Mouse (Mus musculus) heart, adult 9 months (tissue): ENCODE measurements around the gene Elob.
A peak's percentile ranks its signal among the peaks of the same experiment; 100 is the strongest.

ENCODE experiments used
- DNase-seq, 2 experiments: peaks; one replicate each; pipeline ENCODE4 v3.0.0; 2022; ENCODE audit warnings: low spot score in 2 of 2

The Elob gene

GRCm38 (mm10) chr17:23829064-23829619 is at the start of gene Elob:
Elob (minus strand) TSS chr17:23829136.
- peak; percentile 83 to 85 for DNase-seq

DNA sequence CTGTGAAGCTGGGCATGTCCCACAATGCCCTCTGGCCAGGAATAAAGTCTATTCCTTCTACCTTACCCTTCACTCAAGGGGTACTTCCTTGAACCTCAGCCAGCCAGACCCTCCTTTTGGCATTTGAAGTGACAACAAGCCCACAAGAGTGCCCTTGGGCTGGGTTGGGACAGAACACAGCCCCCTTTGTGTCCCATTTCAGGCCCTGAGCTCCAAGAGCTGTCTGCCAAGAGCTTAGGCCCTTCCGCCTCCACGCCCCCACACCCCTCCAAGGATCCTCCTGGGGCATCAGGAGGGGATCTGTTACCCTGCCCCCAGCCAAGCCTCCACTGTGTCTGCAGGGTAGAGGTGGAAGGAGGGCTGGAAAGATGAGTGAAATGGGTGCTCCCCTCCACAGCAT is 48.2 kb upstream of the Elob start:
- DNase-seq, result no peak

DNA sequence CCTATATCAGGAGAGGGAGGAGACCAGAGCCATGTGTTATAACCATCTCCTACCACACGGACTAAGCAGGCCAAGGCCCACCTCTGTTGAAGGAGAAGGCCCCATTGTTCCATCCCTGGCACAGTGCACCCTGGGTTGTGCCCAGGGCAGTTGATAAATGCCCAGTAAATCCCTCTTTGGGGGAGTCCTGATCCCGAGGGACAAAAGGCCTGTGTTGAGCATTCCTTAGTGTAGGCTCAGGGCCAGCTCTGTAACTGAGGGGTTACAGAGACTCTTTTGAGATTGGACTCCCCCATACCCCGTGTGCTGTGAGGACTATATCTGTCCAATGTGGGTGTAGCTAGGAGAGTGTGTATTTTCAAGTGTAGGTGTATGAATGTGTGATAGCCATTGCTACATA is 47.8 kb upstream of the Elob start:
- no peak for DNase-seq

- peak; percentile 24 to 27 for DNase-seq
Measured at GRCm38 (mm10) chr17:23873884-23874856, 45.2 kb upstream of the Elob start.

DNA sequence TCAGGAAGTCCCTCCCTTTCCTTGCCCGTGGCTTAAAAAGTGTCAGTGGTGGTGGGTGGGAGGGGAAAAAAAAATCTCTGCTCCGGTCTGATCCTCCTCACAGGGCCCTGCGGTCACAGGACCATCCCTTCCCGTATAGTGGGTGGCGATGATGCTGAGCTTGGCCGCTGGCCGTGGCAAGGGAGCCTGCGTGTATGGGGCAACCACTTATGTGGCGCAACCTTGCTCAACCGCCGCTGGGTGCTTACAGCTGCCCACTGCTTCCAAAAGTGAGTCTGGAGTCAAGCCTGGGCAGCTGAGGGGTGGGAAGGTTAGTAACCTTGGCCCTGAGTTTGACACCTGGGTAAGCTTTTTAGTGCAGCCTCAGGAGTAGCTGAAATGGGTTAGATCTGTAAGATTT is 39.6 kb upstream of the Elob start:
- no peak for DNase-seq

DNA sequence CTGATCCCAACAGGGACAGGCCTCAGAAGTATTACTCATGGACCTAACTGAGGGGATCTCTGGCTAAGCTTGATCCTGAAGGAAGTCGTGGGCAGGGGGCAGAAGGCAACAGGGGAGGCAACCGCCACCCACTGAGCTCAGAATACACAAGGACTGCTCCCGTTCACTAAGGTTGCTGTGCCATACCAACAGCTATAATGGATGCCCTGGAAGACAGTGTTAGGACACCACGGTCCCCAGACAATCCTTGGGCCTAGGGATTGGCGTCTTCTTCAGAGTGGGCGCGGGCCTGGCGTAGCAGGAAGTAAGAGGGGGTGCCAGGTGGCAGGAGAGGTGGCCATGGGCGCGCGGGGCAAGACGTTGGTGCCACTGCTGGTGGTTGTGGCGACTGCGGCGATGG is 38.8 kb upstream of the Elob start, which contains the start of gene Prss21:
Prss21 (plus strand) TSS at position 301 of the 400 bp plus-strand sequence.
- DNase-seq, result no peak

DNA sequence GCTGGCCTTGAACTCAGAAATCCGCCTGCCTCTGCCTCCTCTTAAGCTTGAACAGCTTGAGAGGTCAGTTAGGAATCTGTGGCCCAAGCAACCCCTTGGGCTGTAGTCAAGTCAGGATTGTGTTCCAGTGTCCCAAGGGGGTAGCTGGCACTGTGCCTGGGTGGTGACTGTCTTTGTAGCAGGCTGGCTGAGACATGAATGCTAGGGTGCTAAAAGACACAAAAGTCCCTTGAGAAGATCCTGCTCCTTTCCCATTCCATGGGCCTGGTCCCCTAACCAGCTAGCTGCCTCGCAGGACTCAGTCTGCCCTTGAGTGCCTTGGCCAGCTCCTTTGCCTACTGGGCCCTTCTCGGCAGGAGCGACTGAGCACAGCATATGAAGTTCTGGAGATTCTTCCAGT is 34.0 kb upstream of the Elob start:
- DNase-seq, result no peak

GRCm38 (mm10) chr17:23857913-23858312 is 29.0 kb upstream of the Elob start:
- DNase-seq, result no peak

DNA sequence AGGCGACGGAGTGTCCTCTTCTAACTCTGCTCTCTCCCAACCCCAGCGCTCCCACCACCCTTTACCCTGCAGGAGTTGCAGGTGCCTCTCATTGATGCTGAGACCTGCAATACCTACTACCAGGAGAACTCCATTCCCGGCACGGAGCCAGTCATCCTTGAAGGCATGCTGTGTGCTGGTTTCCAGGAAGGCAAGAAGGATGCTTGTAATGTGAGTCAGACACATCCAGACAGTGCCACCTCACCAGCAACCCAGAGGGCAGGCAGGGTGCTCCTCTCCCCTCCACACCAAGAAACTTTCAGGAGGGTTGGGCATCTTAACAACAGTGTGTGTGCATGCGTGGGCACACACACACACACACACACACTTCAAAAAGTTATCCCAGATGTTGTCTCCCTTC is 28.3 kb upstream of the Elob start:
- no peak for DNase-seq

DNA sequence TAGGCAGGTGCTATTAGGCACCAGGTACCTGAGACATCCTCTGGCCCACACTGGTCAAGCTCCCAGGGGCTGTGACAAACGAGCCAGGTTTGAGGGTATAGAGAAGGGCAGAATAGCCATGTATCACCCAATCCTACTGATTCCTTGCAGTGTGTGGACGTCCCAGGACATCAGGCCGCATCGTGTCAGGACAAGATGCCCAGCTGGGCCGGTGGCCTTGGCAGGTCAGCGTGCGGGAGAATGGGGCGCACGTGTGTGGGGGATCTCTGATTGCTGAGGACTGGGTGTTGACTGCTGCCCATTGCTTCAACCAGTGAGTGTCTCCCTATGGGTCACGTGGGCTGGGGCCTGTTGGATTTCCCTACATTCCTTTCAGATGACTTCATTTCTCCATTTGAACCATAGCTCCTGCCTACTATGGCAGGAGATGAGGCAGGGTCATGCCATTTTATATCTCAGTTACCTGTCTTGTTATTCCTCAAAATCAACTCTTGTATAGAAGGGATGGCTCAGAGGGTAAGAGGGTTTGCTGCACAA is 25.4 kb upstream of the Elob start:
- DNase-seq, result no peak

DNA sequence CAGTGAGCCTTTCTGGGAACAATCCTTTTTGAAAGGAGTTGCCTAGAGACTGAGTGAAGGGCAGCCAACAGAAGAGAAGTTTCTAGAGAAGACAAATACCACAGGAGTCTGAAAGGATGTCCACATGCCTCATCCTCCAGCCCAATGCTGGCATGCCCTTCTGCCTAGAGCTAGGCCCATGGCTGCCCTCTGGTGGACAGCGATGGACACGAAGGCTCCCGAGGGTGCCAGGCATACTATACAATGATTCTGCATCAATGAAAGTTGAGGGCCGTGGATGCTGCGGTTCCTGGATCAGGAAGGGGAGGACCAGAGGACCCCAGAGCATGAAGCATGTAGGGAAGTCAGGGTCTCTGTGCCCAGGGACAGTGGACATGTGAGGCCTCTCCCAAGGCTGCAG is 24.4 kb upstream of the Elob start:
- no peak for DNase-seq

- peak in 1 of 2 experiments; percentile 22 for DNase-seq
Measured at GRCm38 (mm10) chr17:23850853-23851749, 22.2 kb upstream of the Elob start.

DNA sequence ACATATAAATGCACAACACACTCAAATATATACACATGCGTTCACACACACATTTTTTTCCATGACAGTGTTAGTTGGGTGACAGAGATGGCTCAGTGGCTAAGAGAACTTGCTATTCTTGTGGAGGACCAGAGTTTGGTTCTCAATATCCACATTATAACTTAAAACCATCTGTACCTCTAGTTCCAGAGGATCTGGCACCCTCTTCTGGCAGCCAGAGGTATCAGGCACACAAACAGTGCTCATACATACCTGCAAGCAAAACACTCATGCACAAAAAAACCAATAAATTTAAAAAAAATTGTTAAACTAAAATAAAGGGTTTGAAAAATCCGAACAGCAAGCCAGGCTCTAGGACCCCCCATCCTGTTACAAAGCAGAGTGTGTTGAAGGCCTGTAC is 21.1 kb upstream of the Elob start:
- DNase-seq, result no peak

- peak in 1 of 2 experiments; percentile 19 for DNase-seq
Measured at GRCm38 (mm10) chr17:23843812-23844273, 14.9 kb upstream of the Elob start, which contains the start of the genes Prss32 and Prss41. Prss32 (plus strand) TSS chr17:23843855. Prss41 (minus strand) TSS chr17:23844172.

- no peak for DNase-seq
Measured at GRCm38 (mm10) chr17:23843141-23843811, 14.3 kb upstream of the Elob start.

DNA sequence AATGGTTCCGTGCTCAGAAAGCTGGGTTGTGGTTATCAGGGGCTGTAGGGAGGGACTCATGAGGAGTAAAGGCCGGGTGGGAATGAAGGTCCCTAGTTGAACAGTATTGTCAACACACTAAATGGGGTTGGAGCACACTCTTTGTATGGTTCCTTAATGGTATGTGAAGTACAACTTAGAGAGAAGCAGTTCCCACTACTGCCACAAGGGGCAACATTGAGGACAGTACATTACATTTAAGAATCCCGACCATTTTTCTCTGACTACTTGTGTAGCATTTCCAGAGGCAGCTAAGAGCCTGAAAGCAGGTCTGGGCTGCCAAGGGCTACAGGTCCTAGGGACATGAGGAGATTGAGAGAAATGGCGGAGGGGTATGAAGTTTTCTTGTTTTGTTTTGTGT is 12.2 kb upstream of the Elob start:
- DNase-seq, result peak in 1 of 2 experiments; percentile 50

DNA sequence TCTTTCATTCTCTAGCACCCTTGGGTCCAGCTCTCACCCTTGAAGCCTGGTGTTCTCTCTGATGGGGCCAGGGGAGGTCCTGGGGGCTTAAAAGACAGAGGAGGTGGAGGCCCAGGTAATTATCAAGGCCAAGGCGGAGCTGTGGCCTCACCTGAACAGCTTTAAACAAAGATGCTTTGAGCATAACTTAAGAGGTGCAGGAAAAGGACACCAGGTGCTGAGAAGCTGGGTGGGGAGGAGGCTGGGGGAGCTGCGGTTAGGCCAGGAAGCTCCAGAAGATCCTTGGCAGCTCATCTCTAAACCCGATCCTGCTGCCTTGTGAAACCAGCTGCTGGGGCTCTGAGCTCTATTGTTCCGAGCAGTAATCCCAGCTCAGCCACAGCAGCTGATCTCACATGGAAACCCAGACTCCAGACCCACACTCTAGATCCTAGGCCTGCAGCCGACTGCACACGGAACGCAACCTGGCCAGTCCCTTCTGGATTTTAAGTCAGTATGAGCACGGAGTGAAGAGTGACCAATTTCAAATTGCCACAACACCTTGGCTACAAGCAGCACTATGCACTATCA is 7.2 kb upstream of the Elob start, which contains the start of gene Prss33:
Prss33 (minus strand) TSS at position 51 of the 570 bp plus-strand sequence.
- no peak for DNase-seq

DNA sequence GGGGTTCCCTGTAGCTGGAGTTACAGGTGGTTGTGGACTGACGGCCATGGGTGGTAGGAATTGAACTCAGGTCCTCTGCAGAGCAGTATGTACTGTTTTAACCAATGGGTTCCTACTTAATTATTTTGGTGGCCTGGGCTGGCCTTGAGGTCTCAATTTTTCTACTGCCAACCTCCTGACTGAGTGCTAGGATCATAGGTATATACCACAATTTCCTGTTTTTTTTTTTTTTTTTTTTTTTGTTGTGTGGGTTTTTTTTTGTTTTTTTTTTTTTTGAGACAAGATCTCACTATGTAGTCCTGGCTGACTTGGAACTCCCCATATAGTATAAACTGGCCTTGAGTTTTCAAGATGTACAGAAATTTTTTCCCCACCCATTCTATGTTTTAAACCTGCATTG is 2.3 kb upstream of the Elob start:
- DNase-seq, result no peak

- peak in 1 of 2 experiments; percentile 59 for DNase-seq
Measured at GRCm38 (mm10) chr17:23828271-23829001, 500 bp downstream of the Elob start.

- no peak for DNase-seq
Measured at GRCm38 (mm10) chr17:23825591-23825990, 3.3 kb downstream of the Elob start.
